Mouse (Mus musculus) E14TG2a.4 (cell line): ENCODE measurements at regions not wholly inside any gene's neighbourhood (a gene's known extent, or its start where the extent isn't known, plus 50 kb on each side); places are given as distances from the start of the nearest gene placed in this dataset.

ENCODE experiments used
- CTCF ChIP-seq: conservative IDR thresholded peaks from 2 replicates; pipeline ENCODE4 v1.5.1; 2014; ENCODE audit warnings: low read length
- NANOG ChIP-seq: IDR thresholded peaks from 2 replicates; pipeline ENCODE4 v1.6.1; 2014; ENCODE audit warnings: borderline replicate concordance, low read length, mixed read lengths
- POU5F1 ChIP-seq: IDR thresholded peaks from 2 replicates; pipeline ENCODE4 v1.6.1; 2014; ENCODE audit warnings: low read length, borderline replicate concordance

GRCm38 (mm10) chr7:145129971-145130370 lies 77.9 kb downstream of the 1810010D01Rik start:
- TF ChIP-seq CTCF = no peak
- no peak for TF ChIP-seq NANOG
- no peak for TF ChIP-seq POU5F1
